9 mouse cellular contexts compared by ENCODE assay signal in genomic region chr7:87583868-87584267, GRCm38 (mm10). TPM values are rescaled to one million over a fixed set of nuclear protein-coding genes. Genes with fewer than 3 reads are reported as not detected.
A peak's percentile ranks its signal among the peaks of the same experiment; 100 is the strongest.
DNase-seq lines count a peak whose midpoint lies in the region; ATAC-seq and TF ChIP-seq lines count a peak whose summit lies in the region.
"Had no signal": no experiment of that assay in that cellular context is flagged by ENCODE, and none has a peak within 500 bp of the region (broad histone marks: within the 10 kb centered on the region; RNA-seq: fewer than 3 reads in every experiment).

Grm5 (plus strand) TSS chr7:87584168.

- no peak for TF ChIP-seq POLR2A in cerebellum, adult 2 months (IDR thresholded peaks at IDR 0.05; ENCODE audit: borderline replicate concordance, insufficient read depth, low read length)
- TF ChIP-seq POLR2A in olfactory bulb, adult 2 months (IDR thresholded peaks at IDR 0.05; ENCODE audit: insufficient read depth, low read depth, low read length) = no peak

- H3K4me2 ChIP-seq in neural tube, embryonic 11.5 days (ENCODE audit: low read depth) = peak within 1 kb of the TSS; percentile 64

- DNase-seq in cerebellum, adult 2 months = no peak
- DNase-seq in cerebellum, postnatal 36 days = no peak
- no peak for DNase-seq in neural tube, embryonic 11.5 days (ENCODE audit: low spot score)
- DNase-seq in neural tube, embryonic 10.5 days (ENCODE audit: extremely low spot score, low spot score) = no peak
- no peak for DNase-seq in left cerebral cortex, postnatal 25 days (ENCODE audit: low spot score in 2 of 2)
- no peak for DNase-seq in embryo, embryonic 10.5 days (ENCODE audit: low spot score)

- intact Hi-C loops in left cerebral cortex, postnatal 25 days (cut with DNase I) = loop anchor here (5.0 to 10.0 kb wide), 4 partner anchors 341 to 1543 kb away; no protein-coding TSS in a partner anchor

- no peak within 1 kb of the TSS for H3K27ac ChIP-seq in cerebellum, adult 2 months (ENCODE audit: insufficient read depth, low read length)
- H3K27ac ChIP-seq in neural tube, embryonic 11.5 days (ENCODE audit: low read depth, low read length) = no peak within 1 kb of the TSS
- H3K27ac ChIP-seq in olfactory bulb, adult 2 months (ENCODE audit: insufficient read depth, low read depth, low read length) = peak within 1 kb of the TSS; percentile 86

- H3K4me3 ChIP-seq in cerebellum, adult 2 months (replicated peaks; ENCODE audit: insufficient read depth, low read depth, low read length) = peak within 1 kb of the TSS; percentile 64
- peak within 1 kb of the TSS; percentile 29 for H3K4me3 ChIP-seq in neural tube, embryonic 11.5 days (ENCODE audit: low read depth, low read length)
- peak within 1 kb of the TSS; percentile 72 for H3K4me3 ChIP-seq in olfactory bulb, adult 2 months (ENCODE audit: insufficient read depth, low read depth, low read length)

- WGBS in cerebellum, adult 2 months = 16% methylated on average over 2 of the region's 2 CpGs
- WGBS in neural tube, embryonic 11.5 days = 33% methylated on average over 2 of the region's 2 CpGs
- 5% methylated on average over 2 of the region's 2 CpGs for WGBS in olfactory bulb, adult 2 months

- no peak; the same call in 1 of the 2 replicates for ATAC-seq in neural tube, embryonic 11.5 days (ENCODE audit: insufficient read depth, low FRiP score, low TSS enrichment)
- no peak for ATAC-seq in megakaryocyte progenitor cell, adult 5-6 weeks (replicated peaks; ENCODE audit: poor library complexity)

- no peak for TF ChIP-seq CTCF in cerebellum, adult 2 months (IDR thresholded peaks at IDR 0.05; ENCODE audit: borderline replicate concordance, insufficient read depth, low read depth, low read length)
- no peak for TF ChIP-seq CTCF in olfactory bulb, adult 2 months (IDR thresholded peaks at IDR 0.05; ENCODE audit: insufficient read depth, low read depth, low read length)

- peak within 1 kb of the TSS; percentile 35; the same call in 1 of the 2 replicates for H3K9ac ChIP-seq in neural tube, embryonic 11.5 days (ENCODE audit: low read length)

- no peaks in the 10 kb centered on the region for H3K9me3 ChIP-seq in neural tube, embryonic 11.5 days (ENCODE audit: control insufficient read depth, low read length)

- H3K27me3 ChIP-seq in cerebellum, adult 2 months (ENCODE audit: control insufficient read depth, insufficient read depth, low read length) = no peaks in the 10 kb centered on the region
- peaks cover 6% of the 10 kb centered on the region; the same call in 1 of the 2 replicates for H3K27me3 ChIP-seq in neural tube, embryonic 11.5 days (ENCODE audit: control insufficient read depth, insufficient read depth, low read length)

- H3K4me1 ChIP-seq in cerebellum, adult 2 months (ENCODE audit: control insufficient read depth, insufficient read depth, low read length) = no peaks in the 10 kb centered on the region
- no peaks in the 10 kb centered on the region for H3K4me1 ChIP-seq in neural tube, embryonic 11.5 days (ENCODE audit: control insufficient read depth, insufficient read depth, low read length)
- H3K4me1 ChIP-seq in olfactory bulb, adult 2 months (ENCODE audit: control insufficient read depth, insufficient read depth, low read length) = 0 out of 2 replicates have a peak, but pooled peaks cover 2% of the 10 kb centered on the region

- H3K36me3 ChIP-seq in neural tube, embryonic 11.5 days (ENCODE audit: control insufficient read depth, insufficient read depth, low read length) = no peaks in the 10 kb centered on the region

RNA-seq across cellular contexts. Expression of gene Grm5, which starts in this region (rescaled TPM):
- polyA plus RNA-seq in cerebellum, adult 2 months (2012; rRNA removed) = 7.5 and 9.4 TPM in 2 replicates
- polyA plus RNA-seq in neural tube, embryonic 11.5 days (2014; fragmentation: Nextera tagmentation; extraction: Ambion mirVana) = 0.54 and 0.64 TPM in 2 replicates
- total RNA-seq in left cerebral cortex, postnatal 25 days (2021) = 100 to 1,000 TPM; 199 to 205 TPM
- polyA plus RNA-seq in olfactory bulb, adult 2 months (2012; ENCODE audit: insufficient read depth, insufficient read length, low replicate concordance, missing spikeins) = 56.8 TPM in 1 of 2 replicates, not detected in the other
- not detected in 2 replicates for total RNA-seq in megakaryocyte progenitor cell, adult 5-6 weeks (2015)
- total RNA-seq in megakaryocyte progenitor cell, adult 5-6 weeks (2017) = not detected in 2 replicates
- polyA plus RNA-seq: heart, postnatal 0 days had no signal

Comparison
In these comparisons a context has a peak if more than half of its experiments do, and no peak if none do; other contexts are left out.
1. RNA of gene Grm5 (total RNA-seq): 199 to 205 TPM in left cerebral cortex, postnatal 25 days; not detected in megakaryocyte progenitor cell, adult 5-6 weeks; every median in the first group is over 100 times any median in the second.
2. Peak in every context shown above with its lines, with median percentiles within 50 percentile points of each other: H3K4me3 ChIP-seq.